Mouse (Mus musculus) stomach, embryonic 14.5 days (tissue): ENCODE data around the gene Gmeb2. TPM values are rescaled to one million over a fixed set of nuclear protein-coding genes. Genes with fewer than 3 reads are reported as not detected.

Experiments
- polyA plus RNA-seq: library from polyadenylated mRNA; unstranded; fragments of >200 nt; fragmentation: Nextera tagmentation; extraction: Ambion mirVana; gene quantifications from 2 replicates; pipeline ENCODE4 v1.2.1, GENCODE M21; 2014

Gmeb2 gene
- polyA plus RNA-seq, 1 experiment from 2014 or later: 15.4 TPM

Other genes with a start within 250 kb of the Gmeb2 start
- gene Chrna4, start 244.5 kb downstream of the Gmeb2 start, polyA plus RNA-seq: 1.5 and 2.2 TPM in 2 replicates
- gene Kcnq2, start 152.7 kb downstream of the Gmeb2 start, polyA plus RNA-seq: 3.0 TPM in 2 replicates
- 0.23 and 0.28 TPM in 2 replicates for gene Eef1a2, start 131.0 kb downstream of the Gmeb2 start, polyA plus RNA-seq
- gene Ppdpf, start 100.8 kb downstream of the Gmeb2 start, polyA plus RNA-seq: 354 and 378 TPM in 2 replicates
- gene Ptk6, start 85.2 kb downstream of the Gmeb2 start, polyA plus RNA-seq: not detected in 2 replicates
- 0.15 TPM in 1 of 2 replicates, not detected in the other for gene Srms, start 74.8 kb downstream of the Gmeb2 start, polyA plus RNA-seq
- gene Fndc11, start 68.0 kb downstream of the Gmeb2 start, polyA plus RNA-seq: 0.29 and 0.36 TPM in 2 replicates
- 1.5 and 1.9 TPM in 2 replicates for gene Helz2, start 46.0 kb downstream of the Gmeb2 start, polyA plus RNA-seq
- 51.9 and 54.8 TPM in 2 replicates for gene Stmn3, start 26.5 kb upstream of the Gmeb2 start, polyA plus RNA-seq
- 48.3 and 57.3 TPM in 2 replicates for gene Rtel1, start 31.7 kb upstream of the Gmeb2 start, polyA plus RNA-seq
- gene Zgpat, start 76.9 kb upstream of the Gmeb2 start, polyA plus RNA-seq: 32.1 and 37.3 TPM in 2 replicates
- gene Arfrp1, start 77.4 kb upstream of the Gmeb2 start, polyA plus RNA-seq: 44.2 and 51.4 TPM in 2 replicates
- 18.3 and 20.8 TPM in 2 replicates for gene Lime1, start 92.0 kb upstream of the Gmeb2 start, polyA plus RNA-seq
- gene Zbtb46, start 171.4 kb upstream of the Gmeb2 start, polyA plus RNA-seq: 9.1 and 9.5 TPM in 2 replicates
- gene Abhd16b, start 205.2 kb upstream of the Gmeb2 start, polyA plus RNA-seq: 0.27 and 0.38 TPM in 2 replicates
- gene Tpd52l2, start 209.1 kb upstream of the Gmeb2 start, polyA plus RNA-seq: 175 and 178 TPM in 2 replicates
- 78.8 and 83.1 TPM in 2 replicates for gene Dnajc5, start 232.4 kb upstream of the Gmeb2 start, polyA plus RNA-seq